Mouse (Mus musculus): ENCODE data around the gene Mcoln2.
A peak's percentile ranks its signal among the peaks of the same experiment; 100 is the strongest.
"Not testable (repeated sequence)": the region's sequence is repeated elsewhere in the genome, so short reads cannot be mapped to it uniquely, and the experiment has no call there.

Gene Mcoln2

GRCm38 (mm10) chr3:146184992-146185657, 35.5 kb downstream of the Mcoln2 start:
- peak; percentile 90 for DNase-seq (ENCODE audit: low read depth, low spot score)

GRCm38 (mm10) chr3:146186033-146186432, 36.4 kb downstream of the Mcoln2 start:
- no peak for DNase-seq (ENCODE audit: low read depth, low spot score)

DNA sequence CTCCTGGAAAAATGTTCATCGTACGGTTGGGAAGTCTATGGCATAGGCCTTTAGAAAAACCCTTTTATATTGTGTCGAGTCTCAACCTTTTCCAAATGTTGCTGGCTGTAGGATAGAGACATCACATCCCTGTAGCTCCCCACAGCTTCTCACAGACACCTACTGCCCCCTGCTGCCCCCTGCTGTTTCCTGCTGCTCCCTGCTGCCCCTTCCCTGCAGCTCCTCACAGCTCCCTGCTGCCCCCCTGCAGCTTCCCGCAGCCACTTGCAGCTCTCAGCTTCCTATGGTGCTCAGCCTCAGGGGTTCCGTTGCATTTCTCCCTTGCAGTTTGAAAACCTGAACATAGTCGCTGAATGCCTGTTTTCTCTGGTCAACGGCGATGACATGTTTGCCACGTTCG, 40.3 kb downstream of the Mcoln2 start:
- DNase-seq (ENCODE audit: low read depth, low spot score), result no peak

DNA sequence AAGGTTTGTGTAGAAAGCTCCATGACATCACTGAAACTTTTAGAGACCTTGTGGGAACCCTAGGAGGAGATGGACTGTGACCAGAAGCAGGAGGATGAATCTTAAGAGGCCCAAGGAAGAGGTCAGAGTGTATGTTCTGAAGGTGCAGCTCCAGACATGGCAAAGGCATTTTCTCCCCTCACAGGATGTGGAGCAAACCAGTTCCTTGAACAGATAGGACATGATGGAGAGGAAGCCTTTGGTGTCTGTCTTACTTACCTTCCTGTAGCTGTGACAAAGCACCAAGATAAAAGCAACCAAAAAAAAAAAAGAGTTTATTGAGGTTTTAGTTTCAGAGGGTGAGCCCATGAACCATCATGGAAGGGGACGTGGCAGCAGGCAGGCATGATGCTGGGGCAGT, 42.9 kb downstream of the Mcoln2 start:
- DNase-seq (ENCODE audit: low read depth, low spot score), result no peak

- DNase-seq (ENCODE audit: low read depth, low spot score), result no peak
Measured at GRCm38 (mm10) chr3:146195153-146195552, 45.5 kb downstream of the Mcoln2 start.

DNA sequence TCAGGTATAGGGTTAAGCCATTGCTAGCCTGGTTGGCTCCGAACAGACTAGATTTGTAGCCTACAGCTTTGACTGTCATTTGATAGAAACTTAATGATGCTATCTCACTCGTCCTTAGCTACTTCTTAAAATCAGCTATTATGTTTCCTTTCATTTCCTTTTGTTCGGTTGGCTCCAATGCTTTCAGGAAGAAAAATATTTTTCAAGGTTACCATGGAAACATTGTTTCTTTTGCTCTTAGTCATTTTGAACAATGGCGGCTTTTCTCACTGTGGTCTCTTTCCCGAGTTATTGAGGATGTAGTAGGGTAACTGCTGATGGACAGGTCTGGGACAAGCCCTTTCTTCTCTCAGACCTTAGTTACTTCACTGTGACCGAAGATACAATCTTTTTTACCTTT, 46.7 kb downstream of the Mcoln2 start:
- DNase-seq (ENCODE audit: low read depth, low spot score), result no peak

- DNase-seq (ENCODE audit: low read depth, low spot score), result no peak
Measured at GRCm38 (mm10) chr3:146196780-146197743, 47.4 kb downstream of the Mcoln2 start.

DNA sequence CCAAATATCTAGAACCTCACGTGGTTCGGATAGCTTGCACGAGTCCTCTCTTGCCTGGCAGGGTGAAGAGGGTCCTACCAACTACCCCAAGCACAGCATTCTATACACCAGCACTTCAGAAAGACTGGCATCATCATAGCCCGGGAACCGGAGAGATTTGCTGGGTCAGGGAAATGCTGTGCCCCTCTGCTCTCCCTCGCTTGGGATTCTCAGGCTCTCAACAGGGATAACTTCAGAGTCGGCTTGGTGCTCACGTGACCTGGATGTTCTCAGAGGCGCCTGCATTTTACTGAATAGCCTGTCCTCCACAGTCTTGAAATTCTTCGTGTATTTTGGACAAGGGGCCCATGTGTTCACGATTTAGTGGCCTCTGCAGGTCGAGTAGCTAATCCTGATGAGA, 48.2 kb downstream of the Mcoln2 start:
- DNase-seq (ENCODE audit: low read depth, low spot score), result no peak

DNA sequence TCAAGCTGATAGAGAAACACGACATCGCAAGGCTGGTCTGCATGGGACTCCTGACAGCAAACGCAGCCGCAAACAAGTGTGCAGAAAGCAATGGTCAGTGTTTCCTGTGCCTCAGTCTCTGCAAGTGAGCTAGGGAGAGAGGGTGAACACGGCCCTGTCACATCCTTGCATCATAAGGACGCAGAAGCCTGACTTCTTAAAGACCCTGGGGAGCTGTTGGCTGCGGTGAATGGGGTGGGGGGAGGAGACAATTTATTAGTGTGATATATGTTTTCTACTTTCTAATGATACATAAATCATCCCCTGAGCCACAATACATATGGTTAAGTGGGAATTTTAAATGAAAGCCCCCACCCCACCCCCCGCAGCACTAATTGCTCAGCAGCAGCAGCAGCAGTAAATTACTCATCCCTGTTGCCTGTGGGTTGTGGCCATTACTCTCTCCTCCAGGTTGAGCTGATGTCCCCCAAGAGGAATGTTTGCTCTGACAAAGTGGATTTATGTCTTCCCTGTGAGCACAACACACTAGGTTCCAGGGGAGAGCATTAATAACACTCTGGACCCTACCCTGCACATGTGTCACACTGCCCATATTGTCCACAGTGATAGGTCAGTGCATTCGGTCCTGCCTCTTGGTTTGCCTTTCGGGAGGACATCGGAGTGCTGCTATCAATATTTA, 49.3 kb downstream of the Mcoln2 start:
- DNase-seq (ENCODE audit: low read depth, low spot score), result peak; percentile 27

- no peak for DNase-seq (ENCODE audit: low read depth, low spot score)
Measured at GRCm38 (mm10) chr3:146199486-146199885, 49.9 kb downstream of the Mcoln2 start.

DNA sequence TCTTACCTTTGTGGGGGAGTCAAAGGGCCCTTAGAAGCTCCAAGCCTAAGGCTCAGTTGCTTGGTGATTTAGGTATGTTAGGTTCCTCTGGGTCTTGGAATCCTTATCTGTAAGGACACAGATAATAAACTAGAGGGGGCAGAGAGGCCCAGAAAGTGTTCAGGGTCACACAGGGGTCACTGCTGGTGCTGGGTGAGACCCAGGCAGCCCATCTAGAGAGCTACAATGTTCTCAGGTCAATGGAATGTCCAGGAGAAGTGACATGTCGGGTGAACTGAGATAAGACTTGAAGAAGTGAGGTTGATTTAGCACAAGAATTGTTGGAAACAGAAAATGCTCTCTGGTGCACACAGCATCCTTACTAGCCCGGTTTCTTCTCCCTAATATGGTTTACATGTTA, 54.7 kb downstream of the Mcoln2 start:
- DNase-seq (ENCODE audit: low read depth, low spot score), result no peak

GRCm38 (mm10) chr3:146205305-146205704, 55.7 kb downstream of the Mcoln2 start:
- DNase-seq (ENCODE audit: low read depth, low spot score), result peak; percentile 23

- DNase-seq (ENCODE audit: low read depth, low spot score), result no peak
Measured at GRCm38 (mm10) chr3:146206635-146207034, 57.0 kb downstream of the Mcoln2 start.

DNA sequence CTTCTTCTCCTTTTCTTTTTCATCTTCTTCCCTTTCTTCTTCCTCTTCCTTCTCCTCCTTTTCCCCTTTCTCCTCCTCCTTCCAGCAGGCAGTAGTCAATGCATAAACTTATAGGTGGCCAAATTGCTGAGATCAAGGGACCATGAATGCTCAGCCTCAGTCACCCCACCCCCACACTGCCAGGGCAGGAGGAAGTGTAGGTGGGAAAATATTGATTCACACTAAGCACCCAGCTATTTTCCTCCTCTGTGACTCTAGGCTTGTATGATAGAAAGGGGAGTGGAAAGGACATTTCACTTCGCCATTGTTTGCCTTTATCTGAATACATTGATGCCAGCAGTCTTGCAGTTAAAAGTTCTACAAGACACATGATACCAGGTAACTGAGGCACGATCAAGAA, 57.8 kb downstream of the Mcoln2 start:
- no peak for DNase-seq (ENCODE audit: low read depth, low spot score)

- DNase-seq (ENCODE audit: low read depth, low spot score), result not testable (repeated sequence)
Measured at GRCm38 (mm10) chr3:146209759-146210158, 60.1 kb downstream of the Mcoln2 start.

- DNase-seq (ENCODE audit: low read depth, low spot score), result no peak
Measured at GRCm38 (mm10) chr3:146211141-146211747, 61.6 kb downstream of the Mcoln2 start.

- no peak for DNase-seq (ENCODE audit: low read depth, low spot score)
Measured at GRCm38 (mm10) chr3:146211964-146212363, 62.3 kb downstream of the Mcoln2 start.

DNA sequence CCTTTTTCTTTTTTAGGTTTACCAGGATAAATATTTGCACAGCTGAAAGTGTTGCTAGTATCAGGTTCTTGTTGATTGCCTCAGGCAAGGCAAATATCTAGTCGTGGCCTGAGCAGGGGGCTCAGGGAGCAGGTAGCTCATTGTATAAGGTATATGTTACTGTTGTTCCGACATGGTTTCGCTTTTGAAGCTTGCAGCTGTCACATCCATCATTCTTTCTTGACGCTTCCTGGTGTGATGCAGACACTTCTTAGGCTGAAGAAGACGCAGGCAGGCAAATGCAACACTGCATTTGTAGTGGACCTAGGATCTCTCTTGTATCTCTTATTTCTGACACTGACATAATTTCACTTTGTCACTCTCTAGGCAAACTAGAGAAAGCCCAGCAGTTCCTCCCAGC, 63.7 kb downstream of the Mcoln2 start:
- no peak for DNase-seq (ENCODE audit: low read depth, low spot score)

- DNase-seq (ENCODE audit: low read depth, low spot score), result no peak
Measured at GRCm38 (mm10) chr3:146216561-146216960, 66.9 kb downstream of the Mcoln2 start.

GRCm38 (mm10) chr3:146220776-146221486, 71.3 kb downstream of the Mcoln2 start, which contains the start of gene Lpar3:
Gene Lpar3 (plus strand): TSS chr3:146220963.
- DNase-seq (ENCODE audit: low read depth, low spot score), result no peak

DNA sequence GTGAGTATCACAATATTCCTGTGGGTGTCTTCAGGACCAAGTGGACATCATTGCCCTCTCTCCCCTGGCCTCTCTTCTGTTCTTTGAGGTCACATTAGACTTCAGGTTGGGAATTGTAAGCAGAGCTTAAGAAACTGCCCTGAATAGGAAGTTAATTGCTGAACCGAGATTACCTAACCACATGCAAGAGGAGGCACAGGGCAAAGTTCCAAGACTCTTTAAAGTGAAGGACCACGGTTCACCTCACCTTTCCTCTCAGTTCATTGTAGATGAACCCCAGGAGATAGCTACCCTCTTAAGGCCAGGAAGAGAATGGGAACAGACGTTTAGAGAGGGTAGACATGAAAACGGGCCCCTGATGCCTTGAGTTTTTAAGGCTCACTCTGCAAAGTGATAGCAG, 74.6 kb downstream of the Mcoln2 start:
- DNase-seq (ENCODE audit: low read depth, low spot score), result no peak

All from 3T3-L1 (cell line).